Comparison of ENCODE assay signal across 8 mouse cellular contexts in genomic region chr4:57812916-57813575, GRCm38 (mm10).
DNase-seq lines count a peak whose midpoint lies in the region; ATAC-seq and TF ChIP-seq lines count a peak whose summit lies in the region.

No protein-coding gene starts in this region.

- no peak overlapping the region for H3K4me2 ChIP-seq in neural tube, embryonic 14.5 days (ENCODE audit: low read depth, low read length)
- H3K4me2 ChIP-seq in neural tube, embryonic 15.5 days: no peak overlapping the region
- no peak overlapping the region for H3K4me2 ChIP-seq in embryonic facial prominence, embryonic 15.5 days (replicated peaks)
- no peak overlapping the region for H3K4me2 ChIP-seq in lung, postnatal 0 days (replicated peaks; ENCODE audit: low read depth, low read length)

- 56% methylated on average over 7 of the region's 7 CpGs for WGBS in neural tube, embryonic 14.5 days
- 60% methylated on average over 7 of the region's 7 CpGs for WGBS in neural tube, embryonic 15.5 days
- 22% methylated on average over 7 of the region's 7 CpGs for WGBS in embryonic facial prominence, embryonic 15.5 days
- 16% methylated on average over 7 of the region's 7 CpGs for WGBS in lung, postnatal 0 days

- 0 out of 2 replicates have a peak overlapping the region, but pooled peaks have one; percentile 10 for H3K27ac ChIP-seq in neural tube, embryonic 14.5 days (ENCODE audit: low read depth, low read length)
- H3K27ac ChIP-seq in neural tube, embryonic 15.5 days (replicated peaks): no peak overlapping the region
- peak overlapping the region; percentile 60 for H3K27ac ChIP-seq in embryonic facial prominence, embryonic 15.5 days (replicated peaks)
- peak overlapping the region; percentile 17 for H3K27ac ChIP-seq in lung, postnatal 0 days (ENCODE audit: low read length)

- no peak overlapping the region for H3K4me3 ChIP-seq in neural tube, embryonic 14.5 days (ENCODE audit: low read depth, low read length)
- H3K4me3 ChIP-seq in neural tube, embryonic 15.5 days (replicated peaks): no peak overlapping the region
- no peak overlapping the region for H3K4me3 ChIP-seq in embryonic facial prominence, embryonic 15.5 days (replicated peaks)
- no peak overlapping the region for H3K4me3 ChIP-seq in lung, postnatal 0 days (ENCODE audit: low read depth, low read length)

- no peak for TF ChIP-seq CTCF in lung, postnatal 0 days (IDR thresholded peaks at IDR 0.05)

- no peaks in the 10 kb centered on the region for H3K27me3 ChIP-seq in neural tube, embryonic 14.5 days (ENCODE audit: control insufficient read depth, insufficient read depth, low read length)
- no peaks in the 10 kb centered on the region for H3K27me3 ChIP-seq in neural tube, embryonic 15.5 days (replicated peaks)
- H3K27me3 ChIP-seq in embryonic facial prominence, embryonic 15.5 days: no peaks in the 10 kb centered on the region
- no peaks in the 10 kb centered on the region for H3K27me3 ChIP-seq in lung, postnatal 0 days (replicated peaks; ENCODE audit: insufficient read depth, low read length)

- ATAC-seq in neural tube, embryonic 14.5 days (ENCODE audit: low read depth): no peak
- ATAC-seq in neural tube, embryonic 15.5 days (ENCODE audit: low FRiP score): no peak; the same call in 1 of the 2 replicates
- peak; percentile 52; the same call in 1 of the 2 replicates for ATAC-seq in embryonic facial prominence, embryonic 15.5 days (ENCODE audit: insufficient number of reproducible peaks, low FRiP score, low TSS enrichment, low read depth)
- ATAC-seq in lung, postnatal 0 days: peak; percentile 81

- H3K9me3 ChIP-seq in neural tube, embryonic 14.5 days (ENCODE audit: control insufficient read depth, low read length): no peaks in the 10 kb centered on the region
- no peaks in the 10 kb centered on the region for H3K9me3 ChIP-seq in neural tube, embryonic 15.5 days (replicated peaks)
- H3K9me3 ChIP-seq in embryonic facial prominence, embryonic 15.5 days (replicated peaks): no peaks in the 10 kb centered on the region
- H3K9me3 ChIP-seq in lung, postnatal 0 days (ENCODE audit: low read length): no peaks in the 10 kb centered on the region

- no peak overlapping the region for H3K9ac ChIP-seq in neural tube, embryonic 14.5 days (replicated peaks; ENCODE audit: low read depth, low read length)
- H3K9ac ChIP-seq in neural tube, embryonic 15.5 days (replicated peaks): no peak overlapping the region
- H3K9ac ChIP-seq in embryonic facial prominence, embryonic 15.5 days: no peak overlapping the region
- no peak overlapping the region for H3K9ac ChIP-seq in lung, postnatal 0 days (replicated peaks; ENCODE audit: low read depth)

- peak; percentile 29 to 34 for DNase-seq in kidney, adult 8-10 months
- DNase-seq in lung, postnatal 0 days (ENCODE audit: low spot score): peak; percentile 72
- no peak for DNase-seq in urinary bladder, postnatal 14 days (ENCODE audit: low spot score)
- no peak for DNase-seq in cerebellum, adult 11-12 months
- DNase-seq in MN1 (ENCODE audit: low spot score): no peak

- H3K4me1 ChIP-seq in neural tube, embryonic 14.5 days (ENCODE audit: control insufficient read depth, insufficient read depth, low read length): no peaks in the 10 kb centered on the region
- no peaks in the 10 kb centered on the region for H3K4me1 ChIP-seq in neural tube, embryonic 15.5 days
- no peaks in the 10 kb centered on the region for H3K4me1 ChIP-seq in embryonic facial prominence, embryonic 15.5 days
- no peaks in the 10 kb centered on the region; the same call in 1 of the 2 replicates for H3K4me1 ChIP-seq in lung, postnatal 0 days (ENCODE audit: insufficient read depth, low read depth, low read length)

- TF ChIP-seq EP300 in lung, postnatal 0 days (IDR thresholded peaks at IDR 0.05): peak; percentile 69

- H3K36me3 ChIP-seq in neural tube, embryonic 14.5 days (ENCODE audit: control insufficient read depth, insufficient read depth, low read length): no peaks in the 10 kb centered on the region
- no peaks in the 10 kb centered on the region for H3K36me3 ChIP-seq in neural tube, embryonic 15.5 days
- peaks cover 4% of the 10 kb centered on the region; the same call in 1 of the 2 replicates for H3K36me3 ChIP-seq in embryonic facial prominence, embryonic 15.5 days
- H3K36me3 ChIP-seq in lung, postnatal 0 days (ENCODE audit: insufficient read depth, low read length): no peaks in the 10 kb centered on the region

Comparison
In these comparisons a context has a peak if more than half of its experiments do, and no peak if none do; other contexts are left out.
1. ATAC-seq: peak in embryonic facial prominence, embryonic 15.5 days (single experiment) and lung, postnatal 0 days (single experiment); none in neural tube, embryonic 14.5 days (single experiment) and neural tube, embryonic 15.5 days (single experiment).
2. DNase-seq: peak in kidney, adult 8-10 months (2 of 2) and lung, postnatal 0 days (single experiment); none in urinary bladder, postnatal 14 days (single experiment), cerebellum, adult 11-12 months (single experiment) and MN1 (single experiment).